Comparison of ENCODE assay signal across 8 mouse cellular contexts in genomic region chr9:88547851-88548613, GRCm38 (mm10). TPM values are rescaled to one million over a fixed set of nuclear protein-coding genes. Genes with fewer than 3 reads are reported as not detected.
DNase-seq lines count a peak whose midpoint lies in the region; ATAC-seq and TF ChIP-seq lines count a peak whose summit lies in the region.

TSS of gene Zfp949 (plus strand) at chr9:88548020.

- ATAC-seq in embryonic facial prominence, embryonic 15.5 days (ENCODE audit: insufficient number of reproducible peaks, low FRiP score, low TSS enrichment, low read depth): peak; percentile 92
- ATAC-seq in limb, embryonic 12.5 days (ENCODE audit: insufficient number of reproducible peaks, insufficient read depth, low FRiP score, low TSS enrichment, low read depth): peak; percentile 90
- ATAC-seq in midbrain, embryonic 14.5 days (ENCODE audit: low FRiP score, low TSS enrichment): peak; percentile 92

- H3K4me1 ChIP-seq in bone marrow macrophage, adult 2 months (ENCODE audit: control insufficient read depth, insufficient read depth, low read length): peaks cover 2% of the 10 kb centered on the region; the same call in 1 of the 2 replicates
- H3K4me1 ChIP-seq in embryonic facial prominence, embryonic 15.5 days: peaks cover 14% of the 10 kb centered on the region
- H3K4me1 ChIP-seq in limb, embryonic 12.5 days (replicated peaks): peaks cover 18% of the 10 kb centered on the region
- H3K4me1 ChIP-seq in midbrain, embryonic 14.5 days (ENCODE audit: control insufficient read depth, insufficient read depth, low read length): peaks cover 27% of the 10 kb centered on the region

- H3K27me3 ChIP-seq in embryonic facial prominence, embryonic 15.5 days: no peaks in the 10 kb centered on the region
- no peaks in the 10 kb centered on the region for H3K27me3 ChIP-seq in limb, embryonic 12.5 days
- H3K27me3 ChIP-seq in midbrain, embryonic 14.5 days (ENCODE audit: control insufficient read depth, insufficient read depth, low read length): no peaks in the 10 kb centered on the region

- H3K9me3 ChIP-seq in embryonic facial prominence, embryonic 15.5 days (replicated peaks): no peaks in the 10 kb centered on the region
- no peaks in the 10 kb centered on the region for H3K9me3 ChIP-seq in limb, embryonic 12.5 days
- H3K9me3 ChIP-seq in midbrain, embryonic 14.5 days (ENCODE audit: control insufficient read depth, low read length): no peaks in the 10 kb centered on the region

- 0 out of 2 replicates have a peak within 1 kb of the TSS, but pooled peaks have one; percentile 28 for H3K27ac ChIP-seq in bone marrow macrophage, adult 2 months (ENCODE audit: insufficient read depth, low read depth, low read length)
- H3K27ac ChIP-seq in embryonic facial prominence, embryonic 15.5 days (replicated peaks): peak within 1 kb of the TSS; percentile 90
- H3K27ac ChIP-seq in limb, embryonic 12.5 days: peak within 1 kb of the TSS; percentile 86
- H3K27ac ChIP-seq in midbrain, embryonic 14.5 days (replicated peaks; ENCODE audit: low read depth, low read length): peak within 1 kb of the TSS; percentile 80

- WGBS in embryonic facial prominence, embryonic 15.5 days: under 1% methylated on average over 30 of the region's 30 CpGs
- 1% methylated on average over 30 of the region's 30 CpGs for WGBS in limb, embryonic 12.5 days
- WGBS in midbrain, embryonic 14.5 days: under 1% methylated on average over 30 of the region's 30 CpGs

- peak within 1 kb of the TSS; percentile 99 for H3K4me3 ChIP-seq in bone marrow macrophage, adult 2 months (ENCODE audit: insufficient read depth, low read length)
- H3K4me3 ChIP-seq in embryonic facial prominence, embryonic 15.5 days (replicated peaks): peak within 1 kb of the TSS; percentile 71
- peak within 1 kb of the TSS; percentile 65 for H3K4me3 ChIP-seq in limb, embryonic 12.5 days (replicated peaks)
- H3K4me3 ChIP-seq in midbrain, embryonic 14.5 days (replicated peaks; ENCODE audit: low read depth, low read length): peak within 1 kb of the TSS; percentile 62

- peak; percentile 70 to 73 for DNase-seq in B cell, adult 2 months
- peak; percentile 92 for DNase-seq in heart, adult 8-10 months (ENCODE audit: low spot score)
- DNase-seq in kidney, adult 8-10 months: peak; percentile 81 to 85
- peak; percentile 93 for DNase-seq in midbrain, embryonic 14.5 days
- DNase-seq in spleen, adult 18-20 months: peak; percentile 34 to 51

- no peak for TF ChIP-seq CTCF in bone marrow macrophage, adult 2 months (IDR thresholded peaks at IDR 0.05; ENCODE audit: low read depth, low read length)

- TF ChIP-seq POLR2A in bone marrow macrophage, adult 2 months (IDR thresholded peaks at IDR 0.05; ENCODE audit: borderline replicate concordance, low read depth, low read length): no peak

- peaks cover 9% of the 10 kb centered on the region for H3K36me3 ChIP-seq in embryonic facial prominence, embryonic 15.5 days
- H3K36me3 ChIP-seq in limb, embryonic 12.5 days: peaks cover 17% of the 10 kb centered on the region
- peaks cover 9% of the 10 kb centered on the region; the same call in 1 of the 2 replicates for H3K36me3 ChIP-seq in midbrain, embryonic 14.5 days (ENCODE audit: control insufficient read depth, insufficient read depth, low read length)

- H3K9ac ChIP-seq in embryonic facial prominence, embryonic 15.5 days: peak within 1 kb of the TSS; percentile 64
- H3K9ac ChIP-seq in limb, embryonic 12.5 days (replicated peaks): peak within 1 kb of the TSS; percentile 61
- H3K9ac ChIP-seq in midbrain, embryonic 14.5 days (replicated peaks; ENCODE audit: low read length): peak within 1 kb of the TSS; percentile 72

- peak within 1 kb of the TSS; percentile 57 for H3K4me2 ChIP-seq in embryonic facial prominence, embryonic 15.5 days (replicated peaks)
- peak within 1 kb of the TSS; percentile 59 for H3K4me2 ChIP-seq in limb, embryonic 12.5 days
- peak within 1 kb of the TSS; percentile 83 for H3K4me2 ChIP-seq in midbrain, embryonic 14.5 days (ENCODE audit: low read length)

RNA-seq across cellular contexts. Expression of gene Zfp949, which starts in this region (rescaled TPM):
- polyA plus RNA-seq in bone marrow macrophage, adult 2 months (2012; ENCODE audit: insufficient read depth, insufficient read length, missing spikeins): 8.0 and 9.7 TPM in 2 replicates
- 12.8 and 14.1 TPM in 2 replicates for polyA plus RNA-seq in embryonic facial prominence, embryonic 15.5 days (2015; fragmentation: Nextera tagmentation; extraction: Ambion mirVana)
- total RNA-seq in heart, adult 8-10 months (2022): 1 to 10 TPM; 5.4 to 8.6 (median 6.0) TPM
- 12.7 and 14.3 TPM in 2 replicates for polyA plus RNA-seq in limb, embryonic 12.5 days (2016; fragmentation: Nextera tagmentation; extraction: Ambion mirVana)
- polyA plus RNA-seq in midbrain, embryonic 14.5 days (2014; fragmentation: Nextera tagmentation; extraction: Ambion mirVana): 16.5 and 20.2 TPM in 2 replicates

Comparison
In these comparisons a context has a peak if more than half of its experiments do, and no peak if none do; other contexts are left out.
1. Peak in every context shown above with its lines: DNase-seq, ATAC-seq, H3K4me3 ChIP-seq and H3K27ac ChIP-seq.
2. DNase-seq: peak in every context shown above with its lines; median percentile 93 in midbrain, embryonic 14.5 days; 92 in heart, adult 8-10 months; 83 in kidney, adult 8-10 months; 72 in B cell, adult 2 months; 42 in spleen, adult 18-20 months.
3. H3K27ac ChIP-seq: peak in every context shown above with its lines; median percentile 90 in embryonic facial prominence, embryonic 15.5 days; 86 in limb, embryonic 12.5 days; 80 in midbrain, embryonic 14.5 days; 28 in bone marrow macrophage, adult 2 months.